Mouse (Mus musculus): ENCODE measurements around the gene Cflar.

GRCm38 (mm10) chr1:58778226-58778625, 66.9 kb downstream of the Cflar start:
- TF ChIP-seq GATA1 (IDR thresholded peaks at IDR 0.05; ENCODE audit: borderline replicate concordance, low read length) = no peak
- no peak for TF ChIP-seq FLI1 (IDR thresholded peaks at IDR 0.05; ENCODE audit: low read length)

Measured in megakaryocyte, embryonic 14.5 days (primary cell).